Mouse (Mus musculus) urinary bladder, postnatal 10 days (tissue): Measurements from ENCODE around the gene Msantd3.

ENCODE experiments used
- DNase-seq: peaks from one replicate; pipeline ENCODE4 v3.0.0; 2022; ENCODE audit warnings: low spot score

The Msantd3 gene

DNA sequence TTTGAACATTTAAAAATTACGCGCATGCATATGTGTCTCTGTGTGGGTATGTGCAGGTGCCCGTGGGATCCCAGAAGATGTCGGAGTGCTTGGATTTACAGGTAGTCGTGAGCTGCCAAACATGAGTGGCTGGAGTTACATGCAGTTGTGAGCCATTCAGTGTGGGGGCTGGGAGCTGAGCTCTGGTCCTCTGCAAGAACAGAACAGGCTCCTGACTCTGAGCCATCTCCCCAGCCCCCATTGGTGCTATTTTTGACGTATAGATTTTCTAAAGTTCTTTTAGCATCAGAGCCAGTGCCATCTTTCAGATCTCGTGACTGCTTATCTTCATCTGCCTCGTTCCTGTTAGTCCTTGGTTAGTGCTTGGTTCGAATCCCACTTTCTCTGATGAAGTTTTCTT is 69.8 kb downstream of the Msantd3 start:
- no peak for DNase-seq

DNA sequence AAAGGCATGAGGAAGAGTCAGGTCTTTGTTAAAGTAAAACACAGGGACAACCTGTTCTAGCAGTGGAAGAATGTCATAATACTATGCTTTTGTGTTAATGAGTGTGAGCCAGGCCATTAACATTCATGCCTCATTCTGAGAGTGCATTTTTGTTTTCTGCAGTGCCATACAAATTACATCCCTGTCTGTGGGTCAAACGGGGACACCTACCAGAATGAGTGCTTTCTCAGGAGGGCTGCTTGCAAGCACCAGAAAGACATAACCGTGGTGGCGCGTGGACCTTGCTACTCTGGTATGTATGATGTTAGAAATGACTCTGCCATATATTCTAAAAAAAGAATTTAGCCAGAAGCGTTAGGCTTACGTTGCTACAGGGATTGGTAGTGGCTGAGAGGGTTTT is 70.5 kb downstream of the Msantd3 start:
- DNase-seq, result no peak
